ENCODE assay signal across 8 mouse cellular contexts in the genomic region with DNA sequence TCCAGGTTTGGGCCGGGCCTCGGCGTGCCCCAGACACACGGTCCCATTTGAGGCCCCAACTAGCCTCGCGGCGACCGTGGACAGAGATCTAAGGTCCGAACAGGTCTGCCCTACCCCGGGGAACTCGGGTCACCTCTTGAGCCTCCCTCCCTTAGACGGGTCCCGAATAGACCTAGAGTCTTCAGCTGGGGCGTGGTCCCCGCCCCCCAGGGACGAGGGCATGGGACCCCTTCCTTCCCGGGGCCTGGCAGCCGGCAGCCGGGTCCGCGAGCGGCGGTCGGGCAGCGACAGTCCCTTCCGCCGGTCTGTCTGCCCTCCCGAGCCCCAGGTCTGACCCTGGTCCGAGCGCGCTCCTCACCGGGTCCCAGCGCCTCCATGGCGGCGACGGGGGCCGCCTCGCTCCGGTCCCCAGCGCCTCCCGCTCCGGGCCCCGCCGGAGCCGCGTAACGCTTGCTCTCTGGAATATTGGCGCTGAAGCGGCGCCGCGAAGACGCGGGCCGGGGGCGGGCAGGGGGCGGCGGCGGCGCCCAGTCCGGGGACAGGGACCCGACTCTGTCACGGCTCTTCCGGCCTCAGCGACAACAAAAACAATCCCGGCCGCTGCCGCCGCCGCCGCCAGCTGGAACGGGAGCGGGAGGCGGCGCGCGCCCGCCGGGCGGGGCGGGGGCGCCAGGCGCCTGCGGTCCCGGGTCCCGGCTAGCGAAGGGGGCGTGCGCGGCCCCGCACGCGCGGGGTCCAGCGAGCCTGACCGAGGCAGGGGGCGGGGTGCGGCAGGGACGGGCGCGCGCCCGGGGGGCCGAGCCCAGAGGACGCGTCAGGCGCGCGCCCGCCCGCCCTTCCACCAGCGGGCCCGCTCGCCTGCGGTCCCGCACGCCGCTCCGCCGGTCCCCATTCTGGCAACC. TPM values are rescaled to one million over a fixed set of nuclear protein-coding genes. Genes with fewer than 3 reads are reported as not detected.
DNase-seq lines count a peak whose midpoint lies in the region; ATAC-seq lines count a peak whose summit lies in the region.

A gene (minus strand): TSS at position 646 of the 902 bp plus-strand sequence.

- DNase-seq in left cerebral cortex, adult 18-20 months (ENCODE audit: low spot score in 2 of 2) = peak; percentile 35 to 56
- no peak for DNase-seq in left cerebral cortex, adult 11 months (ENCODE audit: low spot score)
- DNase-seq in embryo, embryonic 10.5 days (ENCODE audit: low spot score) = peak; percentile 85
- DNase-seq in gastrocnemius, postnatal 25 days = peak; percentile 67
- DNase-seq in induced T-regulatory cell, adult 2 months (ENCODE audit: low read depth) = peak; percentile 50
- DNase-seq in left cerebral cortex, postnatal 4 days = peak; percentile 85
- DNase-seq in right cerebral cortex, postnatal 14 days = peak; percentile 65

- intact Hi-C loops in left cerebral cortex, postnatal 4 days (cut with DNase I) = no loop called here

- peak; percentile 50 for ATAC-seq in megakaryocyte progenitor cell, adult 5-6 weeks (replicated peaks; ENCODE audit: poor library complexity)

RNA-seq across cellular contexts. Expression of the gene that starts here (rescaled TPM):
- total RNA-seq in left cerebral cortex, adult 18-20 months (2021) = 1 to 10 TPM; 8.5 to 9.7 TPM
- total RNA-seq in gastrocnemius, postnatal 25 days (2021) = 1 to 10 TPM; 4.4 to 5.1 TPM
- total RNA-seq in left cerebral cortex, postnatal 4 days (2021) = 10 to 100 TPM; 10.7 to 12.8 TPM
- total RNA-seq in megakaryocyte progenitor cell, adult 5-6 weeks (2015) = 2.0 and 2.1 TPM in 2 replicates
- 3.2 and 4.9 TPM in 2 replicates for total RNA-seq in megakaryocyte progenitor cell, adult 5-6 weeks (2017)
